ENCODE assay signal across 12 mouse cellular contexts in the genomic region with DNA sequence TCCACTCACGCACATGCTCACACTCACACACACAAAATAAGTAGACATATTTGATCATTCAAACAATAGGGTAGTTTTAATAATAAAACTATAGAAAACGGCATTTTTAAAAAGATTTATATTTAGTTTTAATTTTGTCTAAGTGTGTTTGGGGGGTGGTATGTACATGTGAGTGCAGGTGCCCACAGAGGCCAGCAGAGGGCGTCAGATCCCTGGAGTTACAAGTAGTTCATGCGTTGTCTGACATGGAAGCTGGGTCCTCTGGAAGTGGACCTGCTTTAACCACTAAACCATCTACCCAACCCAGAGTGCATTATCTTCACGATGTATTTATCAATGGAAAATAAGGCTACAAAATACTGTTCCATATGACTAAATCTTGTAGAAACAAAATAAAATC. TPM values are rescaled to one million over a fixed set of nuclear protein-coding genes. Genes with fewer than 3 reads are reported as not detected.
DNase-seq lines count a peak whose midpoint lies in the region; ATAC-seq and TF ChIP-seq lines count a peak whose summit lies in the region.
"Had no signal": no experiment of that assay in that cellular context is flagged by ENCODE, and none has a peak within 500 bp of the region (broad histone marks: within the 10 kb centered on the region; RNA-seq: fewer than 3 reads in every experiment).

No protein-coding gene starts in this region.

- 64% methylated on average over 5 of the region's 5 CpGs for WGBS in intestine, postnatal 0 days
- 62% methylated on average over 5 of the region's 5 CpGs for WGBS in intestine, embryonic 16.5 days

- no peaks in the 10 kb centered on the region for H3K36me3 ChIP-seq in intestine, postnatal 0 days (ENCODE audit: control insufficient read depth, insufficient read depth)
- no peaks in the 10 kb centered on the region for H3K36me3 ChIP-seq in intestine, embryonic 16.5 days (ENCODE audit: control insufficient read depth, insufficient read depth, low read length)
- no peaks in the 10 kb centered on the region for H3K36me3 ChIP-seq in ES-E14 (ENCODE audit: control insufficient read depth, insufficient read depth, low read length, poor library complexity, severe bottlenecking)
- H3K36me3 ChIP-seq: heart, embryonic 15.5 days; limb, embryonic 13.5 days; neural tube, embryonic 13.5 days had no signal

- intact Hi-C loops in gastrocnemius, postnatal 14 days (cut with DNase I; ENCODE audit: low total_unique reads), result no loop called here

- H3K27ac ChIP-seq in intestine, postnatal 0 days (ENCODE audit: low read depth, low read length), result no peak overlapping the region
- no peak overlapping the region for H3K27ac ChIP-seq in intestine, embryonic 16.5 days (ENCODE audit: low read length)
- no peak overlapping the region for H3K27ac ChIP-seq in ES-E14 (ENCODE audit: insufficient read depth, low read depth, low read length, poor library complexity, severe bottlenecking)
- H3K27ac ChIP-seq: heart, embryonic 15.5 days; limb, embryonic 13.5 days; neural tube, embryonic 13.5 days had no signal

- peaks cover 5% of the 10 kb centered on the region; the same call in 1 of the 2 replicates for H3K27me3 ChIP-seq in intestine, postnatal 0 days (replicated peaks; ENCODE audit: control insufficient read depth, insufficient read depth, low read length)
- H3K27me3 ChIP-seq in intestine, embryonic 16.5 days (replicated peaks; ENCODE audit: control insufficient read depth, insufficient read depth, low read length), result no peaks in the 10 kb centered on the region
- H3K27me3 ChIP-seq: heart, embryonic 15.5 days; limb, embryonic 13.5 days had no signal

- H3K4me1 ChIP-seq in intestine, postnatal 0 days (replicated peaks; ENCODE audit: control insufficient read depth, insufficient read depth, low read length), result no peaks in the 10 kb centered on the region
- H3K4me1 ChIP-seq in intestine, embryonic 16.5 days (ENCODE audit: control insufficient read depth, insufficient read depth, low read length), result no peaks in the 10 kb centered on the region
- no peaks in the 10 kb centered on the region for H3K4me1 ChIP-seq in ES-E14 (ENCODE audit: control insufficient read depth in 2 of 2, insufficient read depth in 2 of 2, low read length in 2 of 2, poor library complexity in 1 of 2)
- H3K4me1 ChIP-seq: heart, embryonic 15.5 days; neural tube, embryonic 13.5 days had no signal

- in situ Hi-C loops in ES-E14 (cut with MboI; ENCODE audit: low sequenced_read_pairs in 2 of 2, unreplicated experiment in 2 of 2), result no loop called here

- H3K4me2 ChIP-seq in intestine, postnatal 0 days (replicated peaks; ENCODE audit: low read depth), result no peak overlapping the region
- no peak overlapping the region for H3K4me2 ChIP-seq in intestine, embryonic 16.5 days (ENCODE audit: low read depth, low read length)
- H3K4me2 ChIP-seq: heart, embryonic 15.5 days; limb, embryonic 13.5 days; neural tube, embryonic 13.5 days had no signal

- no peak overlapping the region for H3K4me3 ChIP-seq in intestine, postnatal 0 days (ENCODE audit: low read depth, low read length)
- H3K4me3 ChIP-seq in intestine, embryonic 16.5 days (ENCODE audit: low read length), result no peak overlapping the region
- no peak overlapping the region for H3K4me3 ChIP-seq in ES-E14 (ENCODE audit: insufficient read depth in 1 of 2, low read depth in 1 of 2, low read length in 2 of 2, poor library complexity in 1 of 2, severe bottlenecking in 1 of 2)
- H3K4me3 ChIP-seq: heart, embryonic 15.5 days; limb, embryonic 13.5 days; neural tube, embryonic 13.5 days had no signal

- DNase-seq in 416B (ENCODE audit: low read depth) (peak; percentile 62), ES-E14 (ENCODE audit: low read depth, low spot score) (peak; percentile 46)
- peak; percentile 55 for DNase-seq in gastrocnemius, postnatal 14 days
- no peak for DNase-seq in ovary, postnatal 10 days (ENCODE audit: low spot score)
- no peak for DNase-seq in spleen, adult 18-20 months
- DNase-seq in layer of hippocampus, postnatal 25 days (ENCODE audit: extremely low spot score in 1 of 2, low spot score in 1 of 2), result no peak
- DNase-seq: cerebellum, adult 18-20 months had no signal

- no peak overlapping the region for H3K9ac ChIP-seq in intestine, postnatal 0 days (ENCODE audit: low read depth, low read length)
- H3K9ac ChIP-seq in intestine, embryonic 16.5 days (ENCODE audit: low read depth, low read length), result no peak overlapping the region
- no peak overlapping the region for H3K9ac ChIP-seq in ES-E14 (ENCODE audit: insufficient read depth, low read depth, low read length, poor library complexity, severe bottlenecking)
- H3K9ac ChIP-seq: heart, embryonic 15.5 days; limb, embryonic 13.5 days; neural tube, embryonic 13.5 days had no signal

- no peak for ATAC-seq in intestine, postnatal 0 days
- ATAC-seq in intestine, embryonic 16.5 days, result no peak

- TF ChIP-seq CTCF in intestine, postnatal 0 days (IDR thresholded peaks at IDR 0.05; ENCODE audit: low read depth), result peak; percentile 60

- H3K9me3 ChIP-seq in intestine, postnatal 0 days (ENCODE audit: control insufficient read depth), result no peaks in the 10 kb centered on the region
- H3K9me3 ChIP-seq in intestine, embryonic 16.5 days (ENCODE audit: control insufficient read depth, low read length), result no peaks in the 10 kb centered on the region
- no peaks in the 10 kb centered on the region for H3K9me3 ChIP-seq in ES-E14 (ENCODE audit: control insufficient read depth, insufficient read depth, low read depth, low read length)
- H3K9me3 ChIP-seq: heart, embryonic 15.5 days; limb, embryonic 13.5 days; neural tube, embryonic 13.5 days had no signal

TF ChIP-seq in ES-E14, 5 proteins besides CTCF, POLR2A, EP300 and RAD21:
- TF ChIP-seq ZNF384 (IDR thresholded peaks at IDR 0.05; ENCODE audit: low read depth, low read length), result no peak
- TF ChIP-seq MAFK (IDR thresholded peaks at IDR 0.05; ENCODE audit: insufficient read depth, low read depth, low read length), result no peak
- TF ChIP-seq ZC3H11A (IDR thresholded peaks at IDR 0.05; ENCODE audit: borderline replicate concordance, low read depth, low read length), result peak; percentile 55; the same call in 1 of the 2 replicates

RNA-seq across cellular contexts. Expression of a gene that starts 7.0 kb away (rescaled TPM):
- 1.0 and 1.1 TPM in 2 replicates for polyA plus RNA-seq in intestine, postnatal 0 days (2015; fragmentation: Nextera tagmentation; extraction: Ambion mirVana)
- polyA plus RNA-seq in intestine, embryonic 16.5 days (2015; fragmentation: Nextera tagmentation; extraction: Ambion mirVana), result 2.1 and 2.5 TPM in 2 replicates
- 0.26 and 0.45 TPM in 2 replicates for total RNA-seq in ES-E14 (2012; rRNA removed)
- 10 to 100 TPM in 1 of 2 experiments, 1 to 10 TPM in 1; 8.1 to 10.9 TPM for total RNA-seq in gastrocnemius, postnatal 14 days (2021)
- total RNA-seq in layer of hippocampus, postnatal 25 days (2021), result 1 to 10 TPM; 5.4 to 7.6 TPM

RNA-seq across cellular contexts. Expression of a gene that starts 28.6 kb away (rescaled TPM):
- 1.0 and 1.4 TPM in 2 replicates for polyA plus RNA-seq in intestine, postnatal 0 days (2015; fragmentation: Nextera tagmentation; extraction: Ambion mirVana)
- polyA plus RNA-seq in intestine, embryonic 16.5 days (2015; fragmentation: Nextera tagmentation; extraction: Ambion mirVana), result 1.1 and 1.9 TPM in 2 replicates
- 0.16 and 0.22 TPM in 2 replicates for total RNA-seq in ES-E14 (2012; rRNA removed)
- under 1 TPM; 0.29 to 0.57 TPM for total RNA-seq in gastrocnemius, postnatal 14 days (2021)
- 10 to 100 TPM in 1 of 2 experiments, 1 to 10 TPM in 1; 9.4 to 11.2 TPM for total RNA-seq in layer of hippocampus, postnatal 25 days (2021)

RNA-seq across cellular contexts. Expression of a gene that starts 28.8 kb away (rescaled TPM):
- polyA plus RNA-seq in intestine, postnatal 0 days (2015; fragmentation: Nextera tagmentation; extraction: Ambion mirVana), result 1.7 TPM in 2 replicates
- 3.9 and 4.3 TPM in 2 replicates for polyA plus RNA-seq in intestine, embryonic 16.5 days (2015; fragmentation: Nextera tagmentation; extraction: Ambion mirVana)
- 5.7 and 7.1 TPM in 2 replicates for total RNA-seq in ES-E14 (2012; rRNA removed)
- under 1 TPM; 0.53 to 0.78 TPM for total RNA-seq in gastrocnemius, postnatal 14 days (2021)
- total RNA-seq in layer of hippocampus, postnatal 25 days (2021), result 1 to 10 TPM; 4.5 to 6.4 TPM

Comparison
In these comparisons a context has a peak if more than half of its experiments do, and no peak if none do; other contexts are left out.
1. DNase-seq: peak in 416B (single experiment), ES-E14 (single experiment) and gastrocnemius, postnatal 14 days (single experiment); none in ovary, postnatal 10 days (single experiment), spleen, adult 18-20 months (0 of 2) and layer of hippocampus, postnatal 25 days (0 of 2).